Mouse (Mus musculus): Measurements from ENCODE around the gene Vmn1r149. TPM values are rescaled to one million over a fixed set of nuclear protein-coding genes. Genes with fewer than 3 reads are reported as not detected.
"Not testable (repeated sequence)": the region's sequence is repeated elsewhere in the genome, so short reads cannot be mapped to it uniquely, and the experiment has no call there.

Vmn1r149 gene
- not detected for total RNA-seq (2021)
- long read RNA-seq, experiment 1: 0 reads
- long read RNA-seq, experiment 2: 0 reads

GRCm38 (mm10) chr7:22438129-22438528 is at the start of gene Vmn1r149:
Gene Vmn1r149, minus strand, starts transcription at chr7:22438229.
- DNase-seq: not testable (repeated sequence)

- not testable (repeated sequence) for DNase-seq
Measured at GRCm38 (mm10) chr7:22463975-22464374, 25.9 kb upstream of the Vmn1r149 start, which contains the start of gene Gm10665. Gene Gm10665, minus strand, starts transcription at chr7:22464075.

DNA sequence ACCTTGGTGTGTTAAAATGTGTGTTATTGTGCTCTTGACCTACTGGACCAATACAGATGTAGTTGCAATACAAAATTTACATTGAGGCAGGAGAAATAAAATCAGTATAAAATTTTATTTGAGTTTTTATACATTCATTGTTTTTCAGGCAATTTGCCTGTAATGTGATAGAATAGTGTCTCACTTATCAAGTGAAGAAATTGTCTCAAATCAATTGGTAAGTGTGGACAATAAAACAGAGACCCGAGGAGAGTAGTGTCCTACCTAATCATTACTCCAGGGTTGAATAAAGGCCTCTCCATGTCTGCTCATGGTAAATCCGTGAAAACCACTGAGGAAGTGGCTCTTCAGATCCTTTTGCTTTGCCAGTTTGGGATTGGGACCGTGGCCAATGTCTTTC is 24.7 kb downstream of the Vmn1r149 start, which contains the start of gene Vmn1r148:
Gene Vmn1r148, plus strand, starts transcription at position 301 of the 400 bp plus-strand sequence.
- DNase-seq: not testable (repeated sequence)

Other genes with a start within 250 kb of the Vmn1r149 start
- gene Vmn1r143, start 248.9 kb downstream of the Vmn1r149 start, total RNA-seq (2021): not detected
- not detected for gene Gm8653, start 237.0 kb downstream of the Vmn1r149 start, total RNA-seq (2021)
- gene Gm8453, start 208.7 kb downstream of the Vmn1r149 start, total RNA-seq (2021): not detected
- gene Gm4187, start 108.5 kb downstream of the Vmn1r149 start, total RNA-seq (2021): not detected
- not detected for gene Gm8660, start 67.2 kb downstream of the Vmn1r149 start, total RNA-seq (2021)
- not detected for gene Vmn1r148, start 24.6 kb downstream of the Vmn1r149 start, total RNA-seq (2021)
- not detected for gene Gm10665, start 25.8 kb upstream of the Vmn1r149 start, total RNA-seq (2021)
- gene Vmn1r151, start 61.4 kb upstream of the Vmn1r149 start, total RNA-seq (2021): not detected
- gene Vmn1r152, start 84.7 kb upstream of the Vmn1r149 start, total RNA-seq (2021): not detected
- not detected for gene Gm8677, start 96.7 kb upstream of the Vmn1r149 start, total RNA-seq (2021)
- gene Gm4201, start 127.1 kb upstream of the Vmn1r149 start, total RNA-seq (2021): not detected
- not detected for gene Gm4565, start 149.9 kb upstream of the Vmn1r149 start, total RNA-seq (2021)
- gene Vmn1r155, start 219.8 kb upstream of the Vmn1r149 start, total RNA-seq (2021): not detected